In the genomic region with DNA sequence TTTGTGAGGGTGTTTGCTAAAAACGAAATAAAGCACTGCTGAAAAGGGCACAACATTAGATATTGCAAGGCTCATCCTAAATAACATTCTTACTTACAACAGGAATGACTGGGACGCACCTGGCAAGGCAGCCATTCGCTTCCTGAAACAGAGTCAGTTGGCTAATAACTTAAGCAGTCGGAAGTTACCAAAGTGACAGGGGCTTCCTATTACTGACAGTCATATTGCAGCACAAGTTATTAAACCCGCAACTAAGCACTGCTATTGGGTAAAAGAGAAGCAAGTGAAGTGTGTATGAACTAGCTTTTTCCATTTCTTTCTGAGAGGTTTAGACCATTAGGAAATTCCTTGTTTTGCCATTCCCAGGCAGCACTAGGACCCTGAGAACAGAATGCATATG, we compare ENCODE assay signal across 20 mouse cellular contexts.
"Had no signal": no experiment of that assay in that cellular context is flagged by ENCODE, and none has a peak within 500 bp of the region (broad histone marks: within the 10 kb centered on the region; RNA-seq: fewer than 3 reads in every experiment).

No protein-coding gene starts in this region.

- H3K27ac ChIP-seq: kidney, postnatal 0 days; limb, embryonic 12.5 days; limb, embryonic 15.5 days; liver, embryonic 14.5 days; lung, embryonic 15.5 days; midbrain, embryonic 10.5 days; stomach, embryonic 15.5 days had no signal

- H3K36me3 ChIP-seq: limb, embryonic 12.5 days; limb, embryonic 15.5 days; lung, embryonic 15.5 days; midbrain, embryonic 10.5 days; stomach, embryonic 15.5 days had no signal

- H3K4me3 ChIP-seq: limb, embryonic 12.5 days; limb, embryonic 15.5 days; lung, embryonic 15.5 days; megakaryocyte, embryonic 14.5 days; midbrain, embryonic 10.5 days; stomach, embryonic 15.5 days had no signal

- ATAC-seq: liver, postnatal 0 days had no signal

- H3K4me2 ChIP-seq: limb, embryonic 12.5 days; limb, embryonic 15.5 days; liver, embryonic 11.5 days; lung, embryonic 15.5 days; stomach, embryonic 15.5 days had no signal

- DNase-seq: kidney, adult 11 months; kidney, adult 9 months; kidney, postnatal 4 days; left cerebral cortex, postnatal 4 days; liver, postnatal 0 days; lung, postnatal 10 days; lung, postnatal 4 days; midbrain, embryonic 14.5 days; right cerebral cortex, postnatal 25 days; spleen, adult 18-20 months; thymus, postnatal 25 days had no signal

- H3K9ac ChIP-seq: limb, embryonic 12.5 days; limb, embryonic 15.5 days; liver, embryonic 14.5 days; liver, postnatal 0 days; lung, embryonic 15.5 days; stomach, embryonic 15.5 days had no signal

- H3K27me3 ChIP-seq: megakaryocyte, embryonic 14.5 days; stomach, embryonic 15.5 days had no signal

- H3K4me1 ChIP-seq: limb, embryonic 12.5 days; limb, embryonic 15.5 days; lung, embryonic 15.5 days; megakaryocyte, embryonic 14.5 days; midbrain, embryonic 10.5 days; stomach, embryonic 15.5 days had no signal

- H3K9me3 ChIP-seq: limb, embryonic 12.5 days; limb, embryonic 15.5 days; lung, embryonic 15.5 days; megakaryocyte, embryonic 14.5 days; midbrain, embryonic 10.5 days; stomach, embryonic 15.5 days had no signal
